23 mouse cellular contexts compared by ENCODE assay signal in genomic region chr15:38129861-38130631, GRCm38 (mm10).
"Had no signal": no experiment of that assay in that cellular context is flagged by ENCODE, and none has a peak within 500 bp of the region (broad histone marks: within the 10 kb centered on the region; RNA-seq: fewer than 3 reads in every experiment).

No protein-coding gene starts in this region.

- H3K9ac ChIP-seq: heart, embryonic 12.5 days; hindbrain, embryonic 12.5 days; hindbrain, embryonic 14.5 days; intestine, embryonic 15.5 days; kidney, embryonic 15.5 days; limb, embryonic 12.5 days had no signal

- H3K27ac ChIP-seq: gastrocnemius, adult 2 months; heart, adult 2 months; heart, embryonic 10.5 days; hindbrain, embryonic 10.5 days; hindbrain, embryonic 12.5 days; hindbrain, embryonic 14.5 days; intestine, embryonic 15.5 days; kidney, embryonic 15.5 days; kidney, postnatal 0 days; left cerebral cortex, adult 2 months; limb, embryonic 10.5 days; limb, embryonic 12.5 days had no signal

- H3K4me1 ChIP-seq: heart, embryonic 10.5 days; heart, embryonic 12.5 days; hindbrain, embryonic 10.5 days; hindbrain, embryonic 12.5 days; intestine, embryonic 15.5 days; kidney, embryonic 15.5 days; limb, embryonic 10.5 days; limb, embryonic 12.5 days had no signal

- H3K4me3 ChIP-seq: gastrocnemius, adult 2 months; heart, adult 2 months; heart, embryonic 10.5 days; heart, embryonic 12.5 days; hindbrain, embryonic 10.5 days; hindbrain, embryonic 12.5 days; intestine, embryonic 15.5 days; kidney, embryonic 15.5 days; left cerebral cortex, adult 2 months; limb, embryonic 10.5 days; limb, embryonic 12.5 days had no signal

- ATAC-seq: hindbrain, embryonic 16.5 days; intestine, embryonic 15.5 days; intestine, postnatal 0 days had no signal

- H3K4me2 ChIP-seq: heart, embryonic 12.5 days; hindbrain, embryonic 12.5 days; hindbrain, embryonic 14.5 days; intestine, embryonic 15.5 days; kidney, embryonic 15.5 days; limb, embryonic 12.5 days had no signal

- H3K36me3 ChIP-seq: heart, embryonic 10.5 days; heart, embryonic 12.5 days; hindbrain, embryonic 10.5 days; hindbrain, embryonic 12.5 days; intestine, embryonic 15.5 days; kidney, embryonic 15.5 days; limb, embryonic 10.5 days; limb, embryonic 12.5 days had no signal

- H3K9me3 ChIP-seq: heart, embryonic 10.5 days; heart, embryonic 12.5 days; hindbrain, embryonic 10.5 days; hindbrain, embryonic 12.5 days; intestine, embryonic 15.5 days; kidney, embryonic 15.5 days; limb, embryonic 10.5 days; limb, embryonic 12.5 days had no signal

- DNase-seq: gastrocnemius, adult 2 months; gastrocnemius, postnatal 10 days; gastrocnemius, postnatal 25 days; heart, adult 2 months; heart, postnatal 10 days; heart, postnatal 4 days; kidney, adult 18-20 months; kidney, adult 8-10 months; kidney, postnatal 14 days; kidney, postnatal 36 days had no signal

- H3K27me3 ChIP-seq: heart, embryonic 12.5 days; hindbrain, embryonic 12.5 days; intestine, embryonic 15.5 days; kidney, embryonic 15.5 days; limb, embryonic 12.5 days had no signal
